Mouse (Mus musculus) heart, postnatal 25 days (tissue): ENCODE results near the gene Bcl2l2. TPM values are rescaled to one million over a fixed set of nuclear protein-coding genes. Genes with fewer than 3 reads are reported as not detected.

Experiments
- DNase-seq: peaks from one replicate; pipeline ENCODE4 v3.0.0; 2022; ENCODE audit warnings: low spot score
- intact Hi-C: fragments of 180-260 bp; cut with DNase I; formaldehyde crosslinking; loops from one replicate; pipeline ENCODE4 v1.15.1; 2025
- total RNA-seq, 2 experiments: library from RNA; stranded (reverse); gene quantifications; 2 replicates each; pipeline ENCODE4 v1.2.3; 2021

Gene Bcl2l2
- 10 to 100 TPM; 39.7 to 40.3 TPM for total RNA-seq

GRCm38 (mm10) chr14:54883154-54884021 is at the start of gene Bcl2l2, which contains the start of gene Gm20521:
Gene Bcl2l2, plus strand, starts transcription at chr14:54883377.
Gene Gm20521, plus strand, starts transcription at chr14:54883441.
- peak; percentile 64 for DNase-seq
- intact Hi-C loops = no loop called here

GRCm38 (mm10) chr14:54843461-54843860 is 39.7 kb upstream of the Bcl2l2 start:
- intact Hi-C loops = loop anchor here (1.0 kb wide), 1 partner anchor 96 kb away; no protein-coding TSS in a partner anchor
- no peak for DNase-seq

GRCm38 (mm10) chr14:54855726-54856125 is 27.5 kb upstream of the Bcl2l2 start:
- no peak for DNase-seq
- intact Hi-C loops = no loop called here

GRCm38 (mm10) chr14:54856703-54857102 is 26.5 kb upstream of the Bcl2l2 start:
- intact Hi-C loops = no loop called here

GRCm38 (mm10) chr14:54857891-54858290 is 25.3 kb upstream of the Bcl2l2 start:
- DNase-seq = no peak
- intact Hi-C loops = no loop called here

More at GRCm38 (mm10) chr14:54856703-54857102, 26.5 kb upstream of the Bcl2l2 start:
- no peak for DNase-seq

GRCm38 (mm10) chr14:54860511-54860910 is 22.7 kb upstream of the Bcl2l2 start:
- intact Hi-C loops = loop anchor here (1.0 kb wide), 1 partner anchor 145 kb away; no protein-coding TSS in a partner anchor
- no peak for DNase-seq

- intact Hi-C loops = no loop called here
- peak; percentile 88 for DNase-seq
Observed at GRCm38 (mm10) chr14:54863501-54864312, 19.5 kb upstream of the Bcl2l2 start.

GRCm38 (mm10) chr14:54864313-54865036 is 18.7 kb upstream of the Bcl2l2 start:
- no peak for DNase-seq
- intact Hi-C loops = no loop called here

- DNase-seq = no peak
- intact Hi-C loops = no loop called here
Observed at GRCm38 (mm10) chr14:54865626-54866025, 17.6 kb upstream of the Bcl2l2 start.

- no peak for DNase-seq
- intact Hi-C loops = no loop called here
Observed at GRCm38 (mm10) chr14:54866268-54866667, 16.9 kb upstream of the Bcl2l2 start.

- DNase-seq = no peak
- intact Hi-C loops = no loop called here
Observed at GRCm38 (mm10) chr14:54866936-54867335, 16.2 kb upstream of the Bcl2l2 start.

GRCm38 (mm10) chr14:54868026-54868425 is 15.2 kb upstream of the Bcl2l2 start:
- intact Hi-C loops = no loop called here
- no peak for DNase-seq

- intact Hi-C loops = no loop called here
Observed at GRCm38 (mm10) chr14:54870861-54871260, 12.3 kb upstream of the Bcl2l2 start, which contains the start of gene Homez. Gene Homez, minus strand, starts transcription at chr14:54870961.

GRCm38 (mm10) chr14:54874165-54874564 is 9.0 kb upstream of the Bcl2l2 start:
- intact Hi-C loops = no loop called here
- no peak for DNase-seq

More at GRCm38 (mm10) chr14:54870861-54871260, 12.3 kb upstream of the Bcl2l2 start, which contains the start of gene Homez:
- no peak for DNase-seq

GRCm38 (mm10) chr14:54875844-54876538 is 7.2 kb upstream of the Bcl2l2 start:
- intact Hi-C loops = no loop called here
- DNase-seq = no peak

- intact Hi-C loops = no loop called here
- DNase-seq = peak; percentile 80
Observed at GRCm38 (mm10) chr14:54876539-54877047, 6.6 kb upstream of the Bcl2l2 start.

GRCm38 (mm10) chr14:54877048-54877715 is 6.0 kb upstream of the Bcl2l2 start, which contains the start of gene Ppp1r3e:
Gene Ppp1r3e, minus strand, starts transcription at chr14:54877550.
- DNase-seq = peak; percentile 46
- intact Hi-C loops = no loop called here

GRCm38 (mm10) chr14:54884022-54884712 is 990 bp downstream of the Bcl2l2 start:
- no peak for DNase-seq

More at GRCm38 (mm10) chr14:54884022-54884712, 990 bp downstream of the Bcl2l2 start:
- intact Hi-C loops = no loop called here
